Mouse (Mus musculus) cerebellum, adult 2 months (tissue): ENCODE measurements around the gene Rasgef1b.

Experiments
- CTCF ChIP-seq: fragments of 200-500 bp; IDR thresholded peaks from 2 replicates; pipeline ENCODE4 v1.5.1; 2011; ENCODE audit warnings: low read depth, mild to moderate bottlenecking, control low read depth, low read length, moderate library complexity, borderline replicate concordance; ENCODE audit not compliant: insufficient read depth
- POLR2A ChIP-seq: fragments of 200-500 bp; IDR thresholded peaks from 2 replicates; pipeline ENCODE4 v1.6.1; 2011; ENCODE audit warnings: low read length, control low read depth, borderline replicate concordance; ENCODE audit not compliant: insufficient read depth

GRCm38 (mm10) chr5:99451939-99452338 is 276.9 kb downstream of the Rasgef1b start:
- TF ChIP-seq CTCF (no peak), POLR2A (no peak)
